Comparison of ENCODE assay signal across 17 mouse cellular contexts in the genomic region with DNA sequence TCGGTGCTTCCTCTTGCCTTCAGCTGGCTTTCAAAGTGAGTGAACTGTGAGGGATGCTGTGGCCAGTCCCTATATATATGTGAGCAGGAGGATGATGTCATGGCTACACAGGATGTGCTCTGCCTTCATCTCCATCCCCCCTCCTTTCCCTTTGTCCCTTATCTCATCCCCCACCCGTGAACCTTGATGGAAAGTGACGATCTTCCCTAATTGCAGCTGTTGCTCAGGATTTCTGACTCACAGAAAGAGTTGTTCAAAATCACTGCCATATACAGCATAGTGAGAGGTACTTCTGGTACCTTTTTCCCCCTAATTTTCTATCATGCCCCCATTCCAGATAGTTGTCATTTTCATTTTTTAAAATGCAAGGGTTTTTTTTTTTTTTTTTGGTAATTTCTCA. TPM values are rescaled to one million over a fixed set of nuclear protein-coding genes. Genes with fewer than 3 reads are reported as not detected.
DNase-seq lines count a peak whose midpoint lies in the region; ATAC-seq and TF ChIP-seq lines count a peak whose summit lies in the region.
"Had no signal": no experiment of that assay in that cellular context is flagged by ENCODE, and none has a peak within 500 bp of the region (broad histone marks: within the 10 kb centered on the region; RNA-seq: fewer than 3 reads in every experiment).

A gene (minus strand): TSS at position 101 of the 400 bp plus-strand sequence.

- no peak for ATAC-seq in heart, embryonic 14.5 days (ENCODE audit: insufficient number of reproducible peaks, insufficient read depth, low FRiP score, low read depth)
- ATAC-seq in kidney, postnatal 0 days (replicated peaks; ENCODE audit: low FRiP score, low read depth): no peak
- ATAC-seq in midbrain, embryonic 15.5 days (replicated peaks): no peak
- ATAC-seq in midbrain, embryonic 13.5 days: no peak

- WGBS in heart, embryonic 14.5 days: 9% methylated on average over 3 of the region's 3 CpGs
- 25% methylated on average over 3 of the region's 3 CpGs for WGBS in kidney, postnatal 0 days
- 18% methylated on average over 3 of the region's 3 CpGs for WGBS in kidney, adult 2 months
- WGBS in midbrain, embryonic 15.5 days: 38% methylated on average over 3 of the region's 3 CpGs
- 41% methylated on average over 3 of the region's 3 CpGs for WGBS in midbrain, embryonic 13.5 days

- H3K4me3 ChIP-seq in heart, embryonic 14.5 days (ENCODE audit: control insufficient read depth in 1 of 2, insufficient read depth in 1 of 2, low read depth in 1 of 2, low read length in 2 of 2): no peak within 1 kb of the TSS
- no peak within 1 kb of the TSS for H3K4me3 ChIP-seq in kidney, postnatal 0 days (replicated peaks; ENCODE audit: low read depth, low read length)
- no peak within 1 kb of the TSS for H3K4me3 ChIP-seq in kidney, adult 2 months (ENCODE audit: insufficient read depth, low read depth, low read length)
- H3K4me3 ChIP-seq in midbrain, embryonic 15.5 days: no peak within 1 kb of the TSS
- H3K4me3 ChIP-seq in midbrain, embryonic 13.5 days (replicated peaks): no peak within 1 kb of the TSS
- H3K4me3 ChIP-seq: erythroblast, embryonic 14.5 days; limb, embryonic 12.5 days had no signal

- intact Hi-C loops in heart, postnatal 25 days (cut with DNase I): loop anchor here (5.0 kb wide), 1 partner anchor 38 kb away; no protein-coding TSS in a partner anchor

- H3K4me2 ChIP-seq in heart, embryonic 14.5 days (ENCODE audit: low read length): no peak within 1 kb of the TSS
- no peak within 1 kb of the TSS for H3K4me2 ChIP-seq in kidney, postnatal 0 days (ENCODE audit: low read length)
- no peak within 1 kb of the TSS for H3K4me2 ChIP-seq in midbrain, embryonic 15.5 days
- no peak within 1 kb of the TSS for H3K4me2 ChIP-seq in midbrain, embryonic 13.5 days (replicated peaks)
- H3K4me2 ChIP-seq: hindbrain, embryonic 14.5 days; limb, embryonic 12.5 days had no signal

- no peak for TF ChIP-seq POLR2A in kidney, adult 2 months (IDR thresholded peaks at IDR 0.05; ENCODE audit: low read depth, low read length)

- TF ChIP-seq CTCF in kidney, postnatal 0 days (IDR thresholded peaks at IDR 0.05; ENCODE audit: low read depth): no peak
- TF ChIP-seq CTCF in kidney, adult 2 months (conservative IDR thresholded peaks at IDR 0.05; ENCODE audit: insufficient read depth, insufficient read length, low read depth, low read length): no peak

- H3K9ac ChIP-seq in heart, embryonic 14.5 days (ENCODE audit: low read length): no peak within 1 kb of the TSS
- H3K9ac ChIP-seq in kidney, postnatal 0 days (ENCODE audit: low read depth, low read length): no peak within 1 kb of the TSS
- no peak within 1 kb of the TSS for H3K9ac ChIP-seq in midbrain, embryonic 15.5 days
- no peak within 1 kb of the TSS for H3K9ac ChIP-seq in midbrain, embryonic 13.5 days (replicated peaks)
- H3K9ac ChIP-seq: hindbrain, embryonic 14.5 days; limb, embryonic 12.5 days; liver, embryonic 14.5 days had no signal

- H3K4me1 ChIP-seq in heart, embryonic 14.5 days (ENCODE audit: control insufficient read depth in 2 of 2, insufficient read depth in 2 of 2, low read length in 2 of 2): no peaks in the 10 kb centered on the region
- no peaks in the 10 kb centered on the region for H3K4me1 ChIP-seq in kidney, postnatal 0 days (replicated peaks; ENCODE audit: insufficient read depth, low read length)
- H3K4me1 ChIP-seq in kidney, adult 2 months (ENCODE audit: control insufficient read depth, insufficient read depth, low read length): no peaks in the 10 kb centered on the region
- H3K4me1 ChIP-seq in midbrain, embryonic 15.5 days: no peaks in the 10 kb centered on the region
- no peaks in the 10 kb centered on the region for H3K4me1 ChIP-seq in midbrain, embryonic 13.5 days (replicated peaks)
- H3K4me1 ChIP-seq: limb, embryonic 12.5 days had no signal

- no peaks in the 10 kb centered on the region for H3K9me3 ChIP-seq in heart, embryonic 14.5 days (ENCODE audit: control insufficient read depth, low read length)
- H3K9me3 ChIP-seq in kidney, postnatal 0 days (replicated peaks; ENCODE audit: low read length): no peaks in the 10 kb centered on the region
- H3K9me3 ChIP-seq in midbrain, embryonic 15.5 days: no peaks in the 10 kb centered on the region
- H3K9me3 ChIP-seq in midbrain, embryonic 13.5 days: no peaks in the 10 kb centered on the region
- H3K9me3 ChIP-seq: limb, embryonic 12.5 days had no signal

- H3K27me3 ChIP-seq in heart, embryonic 14.5 days (ENCODE audit: control insufficient read depth, insufficient read depth, low read length): no peaks in the 10 kb centered on the region
- H3K27me3 ChIP-seq in kidney, postnatal 0 days (ENCODE audit: insufficient read depth, low read length): no peaks in the 10 kb centered on the region
- no peaks in the 10 kb centered on the region for H3K27me3 ChIP-seq in kidney, adult 2 months (replicated peaks; ENCODE audit: control insufficient read depth, insufficient read depth, low read length)
- H3K27me3 ChIP-seq in midbrain, embryonic 15.5 days (replicated peaks): no peaks in the 10 kb centered on the region
- H3K27me3 ChIP-seq in midbrain, embryonic 13.5 days: no peaks in the 10 kb centered on the region
- H3K27me3 ChIP-seq: limb, embryonic 12.5 days had no signal

- no peak for DNase-seq in heart, postnatal 25 days (ENCODE audit: low spot score)
- no peak for DNase-seq in kidney, postnatal 0 days (ENCODE audit: low spot score)
- no peak for DNase-seq in kidney, adult 2 months
- no peak for DNase-seq in natural killer cell, adult 2 months (ENCODE audit: low spot score in 2 of 2)
- DNase-seq: cerebellum, postnatal 14 days; kidney, adult 8-10 months; lung, postnatal 10 days had no signal

- no peak within 1 kb of the TSS for H3K27ac ChIP-seq in heart, embryonic 14.5 days (replicated peaks in 1 of 2; ENCODE audit: control insufficient read depth in 1 of 2, insufficient read depth in 1 of 2, low read depth in 2 of 2, low read length in 2 of 2)
- H3K27ac ChIP-seq in kidney, postnatal 0 days: no peak within 1 kb of the TSS
- no peak within 1 kb of the TSS for H3K27ac ChIP-seq in kidney, adult 2 months (ENCODE audit: insufficient read depth, low read depth, low read length)
- no peak within 1 kb of the TSS for H3K27ac ChIP-seq in midbrain, embryonic 15.5 days
- H3K27ac ChIP-seq in midbrain, embryonic 13.5 days: no peak within 1 kb of the TSS
- H3K27ac ChIP-seq: hindbrain, embryonic 14.5 days; limb, embryonic 12.5 days; liver, embryonic 14.5 days had no signal

- no peaks in the 10 kb centered on the region for H3K36me3 ChIP-seq in heart, embryonic 14.5 days (ENCODE audit: control insufficient read depth, insufficient read depth, low read length)
- H3K36me3 ChIP-seq in kidney, postnatal 0 days (ENCODE audit: insufficient read depth, low read length): no peaks in the 10 kb centered on the region
- no peaks in the 10 kb centered on the region for H3K36me3 ChIP-seq in kidney, adult 2 months (ENCODE audit: control insufficient read depth, insufficient read depth, low read length)
- no peaks in the 10 kb centered on the region for H3K36me3 ChIP-seq in midbrain, embryonic 15.5 days (replicated peaks)
- no peaks in the 10 kb centered on the region for H3K36me3 ChIP-seq in midbrain, embryonic 13.5 days
- H3K36me3 ChIP-seq: G1E; limb, embryonic 12.5 days had no signal

RNA-seq across cellular contexts. Expression of the gene that starts here (rescaled TPM):
- 13.3 and 15.1 TPM in 2 replicates for polyA plus RNA-seq in heart, embryonic 14.5 days (2014; fragmentation: Nextera tagmentation; extraction: Ambion mirVana)
- 1 to 10 TPM in 1 of 2 experiments, under 1 TPM in 1; 0.84 to 1.3 TPM for total RNA-seq in heart, postnatal 25 days (2021)
- 26.6 and 29.4 TPM in 2 replicates for polyA plus RNA-seq in kidney, postnatal 0 days (2015; fragmentation: Nextera tagmentation; extraction: Ambion mirVana)
- polyA plus RNA-seq in kidney, adult 2 months (2012; rRNA removed): 0.11 TPM in 1 of 2 replicates, not detected in the other
- polyA plus RNA-seq in midbrain, embryonic 15.5 days (2015; fragmentation: Nextera tagmentation; extraction: Ambion mirVana): 11.1 and 11.6 TPM in 2 replicates
- polyA plus RNA-seq in midbrain, embryonic 13.5 days (2015; fragmentation: Nextera tagmentation; extraction: Ambion mirVana): 4.8 and 8.5 TPM in 2 replicates
- total RNA-seq: adrenal gland, adult 18-20 months; G1E; neutrophil, adult 5-6 weeks had no signal
- polyA plus RNA-seq: erythroblast, embryonic 14.5 days; G1E; liver, embryonic 14.5 days had no signal
